In genomic region chr5:23826321-23827004, GRCm38 (mm10) we compare ENCODE assay signal across 8 mouse cellular contexts. TPM values are rescaled to one million over a fixed set of nuclear protein-coding genes. Genes with fewer than 3 reads are reported as not detected.
A peak's percentile ranks its signal among the peaks of the same experiment; 100 is the strongest.
DNase-seq lines count a peak whose midpoint lies in the region; ATAC-seq lines count a peak whose summit lies in the region.

No protein-coding gene starts in this region.

- DNase-seq in left cerebral cortex, adult 18-20 months (ENCODE audit: low spot score in 2 of 2) = peak; percentile 50 to 63
- DNase-seq in left cerebral cortex, adult 8-10 months (ENCODE audit: low spot score in 2 of 2) = no peak
- peak; percentile 14 for DNase-seq in MN1 (ENCODE audit: low spot score)
- peak; percentile 72 to 80 for DNase-seq in cerebellum, postnatal 14 days
- DNase-seq in gastrocnemius, postnatal 25 days = peak; percentile 51
- DNase-seq in layer of hippocampus, postnatal 36 days = peak; percentile 37 to 56
- DNase-seq in thymus, postnatal 10 days (ENCODE audit: low spot score in 2 of 2) = peak; percentile 23 to 78

- peak; percentile 80 for ATAC-seq in monocyte, adult 5-6 weeks (replicated peaks; ENCODE audit: insufficient number of reproducible peaks, low FRiP score, low TSS enrichment, poor library complexity, severe bottlenecking)

RNA-seq across cellular contexts. Expression of gene Tomm7, which starts 17.5 kb away (rescaled TPM):
- 10 to 100 TPM; 83.1 to 86.2 TPM for total RNA-seq in left cerebral cortex, adult 18-20 months (2021)
- 10 to 100 TPM; 69.2 to 86.5 (median 78.1) TPM for total RNA-seq in left cerebral cortex, adult 8-10 months (2022)
- total RNA-seq in gastrocnemius, postnatal 25 days (2021) = 10 to 100 TPM; 54.4 to 58.1 TPM
- total RNA-seq in layer of hippocampus, postnatal 36 days (2021) = 10 to 100 TPM; 77.7 to 87.8 TPM
- 129 to 196 TPM (median 150 TPM) in 3 replicates for total RNA-seq in monocyte, adult 5-6 weeks (2017)

RNA-seq across cellular contexts. Expression of gene Rint1, which starts 39.0 kb away (rescaled TPM):
- total RNA-seq in left cerebral cortex, adult 18-20 months (2021) = 10 to 100 TPM; 20.8 to 23.4 TPM
- total RNA-seq in left cerebral cortex, adult 8-10 months (2022) = 10 to 100 TPM; 18.8 to 22.9 (median 21.0) TPM
- 10 to 100 TPM in 1 of 2 experiments, 1 to 10 TPM in 1; 9.5 to 10.1 TPM for total RNA-seq in gastrocnemius, postnatal 25 days (2021)
- 10 to 100 TPM; 21.8 to 22.7 TPM for total RNA-seq in layer of hippocampus, postnatal 36 days (2021)
- total RNA-seq in monocyte, adult 5-6 weeks (2017) = 25.0 to 36.2 TPM (median 28.0 TPM) in 3 replicates

RNA-seq across cellular contexts. Expression of gene Pus7, which starts 43.0 kb away (rescaled TPM):
- total RNA-seq in left cerebral cortex, adult 18-20 months (2021) = 10 to 100 TPM; 11.9 to 15.2 TPM
- total RNA-seq in left cerebral cortex, adult 8-10 months (2022) = 10 to 100 TPM; 15.7 to 22.8 (median 17.8) TPM
- total RNA-seq in gastrocnemius, postnatal 25 days (2021) = 10 to 100 TPM in 1 of 2 experiments, 1 to 10 TPM in 1; 8.4 to 11.2 TPM
- total RNA-seq in layer of hippocampus, postnatal 36 days (2021) = 10 to 100 TPM; 14.9 to 21.1 TPM
- 5.1 to 7.7 TPM (median 6.8 TPM) in 3 replicates for total RNA-seq in monocyte, adult 5-6 weeks (2017)

Comparison
In these comparisons a context has a peak if more than half of its experiments do, and no peak if none do; other contexts are left out.
1. DNase-seq: peak in left cerebral cortex, adult 18-20 months (2 of 2), MN1 (single experiment), cerebellum, postnatal 14 days (2 of 2), gastrocnemius, postnatal 25 days (single experiment), layer of hippocampus, postnatal 36 days (2 of 2) and thymus, postnatal 10 days (2 of 2); none in left cerebral cortex, adult 8-10 months (0 of 2).